Mouse (Mus musculus): ENCODE data around the gene Zfp444. TPM values are rescaled to one million over a fixed set of nuclear protein-coding genes. Genes with fewer than 3 reads are reported as not detected.

Gene Zfp444
- 10 to 100 TPM; 10.2 to 16.8 TPM for total RNA-seq (2021)

GRCm38 (mm10) chr7:6172006-6172649 lies at the start of gene Zfp444:
Zfp444 (plus strand) TSS chr7:6172226.
- intact Hi-C loops (cut with DNase I), result no loop called here
- DNase-seq (ENCODE audit: low spot score), result peak; percentile 92

GRCm38 (mm10) chr7:6126690-6127448 lies 45.2 kb upstream of the Zfp444 start:
- DNase-seq (ENCODE audit: low spot score), result peak; percentile 44
- intact Hi-C loops (cut with DNase I), result loop anchor here (1.0 to 10.0 kb wide), 3 partner anchors 47 to 158 kb away; partner anchors contain the start of gene Zfp667

GRCm38 (mm10) chr7:6130346-6130745 lies 41.7 kb upstream of the Zfp444 start:
- no peak for DNase-seq (ENCODE audit: low spot score)
- intact Hi-C loops (cut with DNase I), result no loop called here

DNA sequence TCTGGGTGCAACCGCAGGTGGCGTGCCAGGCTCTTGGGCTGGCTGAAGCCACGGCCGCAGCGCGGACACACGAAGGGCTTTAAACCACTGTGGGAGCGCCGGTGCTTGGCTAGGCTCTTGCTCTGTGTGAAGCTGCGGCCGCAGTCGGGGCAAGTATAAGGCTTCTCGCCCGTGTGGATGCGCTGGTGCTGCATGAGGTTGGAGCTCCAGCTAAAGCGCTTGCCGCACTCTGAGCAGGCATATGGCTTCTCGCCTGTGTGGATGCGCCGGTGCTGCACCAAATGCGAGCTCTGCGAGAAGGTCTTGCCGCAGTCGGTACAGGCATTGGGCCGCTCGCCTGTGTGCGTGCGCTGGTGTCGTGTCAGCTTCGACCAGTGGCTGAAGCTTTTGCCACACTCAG lies 39.4 kb upstream of the Zfp444 start:
- DNase-seq (ENCODE audit: low spot score), result no peak
- intact Hi-C loops (cut with DNase I), result no loop called here

DNA sequence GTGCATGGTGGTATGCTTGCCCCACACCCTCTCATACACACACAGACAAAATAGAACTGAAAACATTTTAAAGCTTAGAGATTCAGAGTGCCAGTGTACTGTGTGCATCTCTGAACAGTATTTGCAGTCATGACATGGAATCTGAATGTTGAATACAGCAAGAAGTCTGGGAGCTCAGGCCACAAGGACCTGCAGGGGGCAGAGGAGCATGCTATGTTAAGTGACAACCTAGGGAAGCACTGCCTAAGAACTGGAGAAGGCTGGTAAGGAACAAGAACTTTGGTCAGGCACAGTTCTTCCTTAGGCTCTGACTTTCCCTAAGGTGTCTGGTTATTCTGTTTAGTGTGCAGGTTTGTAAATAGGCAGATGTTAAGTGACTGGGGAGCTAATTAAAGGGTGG lies 35.5 kb upstream of the Zfp444 start:
- DNase-seq (ENCODE audit: low spot score), result no peak
- intact Hi-C loops (cut with DNase I), result no loop called here

DNA sequence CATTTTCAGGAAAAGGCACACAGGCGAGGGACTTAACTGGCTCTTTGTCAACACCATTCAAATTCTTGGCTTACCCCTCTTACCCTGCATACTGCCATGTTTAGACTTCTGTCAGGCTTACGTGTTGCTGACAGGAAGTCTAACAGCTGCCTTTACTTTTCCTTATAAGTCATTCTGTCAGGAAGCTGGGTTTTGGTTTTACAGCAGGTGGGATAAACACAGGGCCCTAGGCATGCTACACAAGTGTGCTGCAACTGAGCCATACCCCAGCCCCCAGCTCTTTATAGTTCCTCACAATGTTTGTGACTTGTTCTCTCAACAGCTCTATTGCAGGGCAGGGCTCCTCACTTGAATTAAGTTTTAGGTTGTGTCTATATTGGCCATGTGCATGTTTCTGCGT lies 32.7 kb upstream of the Zfp444 start:
- intact Hi-C loops (cut with DNase I), result no loop called here
- no peak for DNase-seq (ENCODE audit: low spot score)

GRCm38 (mm10) chr7:6143991-6144531 lies 28.0 kb upstream of the Zfp444 start:
- no peak for DNase-seq (ENCODE audit: low spot score)
- intact Hi-C loops (cut with DNase I), result no loop called here

DNA sequence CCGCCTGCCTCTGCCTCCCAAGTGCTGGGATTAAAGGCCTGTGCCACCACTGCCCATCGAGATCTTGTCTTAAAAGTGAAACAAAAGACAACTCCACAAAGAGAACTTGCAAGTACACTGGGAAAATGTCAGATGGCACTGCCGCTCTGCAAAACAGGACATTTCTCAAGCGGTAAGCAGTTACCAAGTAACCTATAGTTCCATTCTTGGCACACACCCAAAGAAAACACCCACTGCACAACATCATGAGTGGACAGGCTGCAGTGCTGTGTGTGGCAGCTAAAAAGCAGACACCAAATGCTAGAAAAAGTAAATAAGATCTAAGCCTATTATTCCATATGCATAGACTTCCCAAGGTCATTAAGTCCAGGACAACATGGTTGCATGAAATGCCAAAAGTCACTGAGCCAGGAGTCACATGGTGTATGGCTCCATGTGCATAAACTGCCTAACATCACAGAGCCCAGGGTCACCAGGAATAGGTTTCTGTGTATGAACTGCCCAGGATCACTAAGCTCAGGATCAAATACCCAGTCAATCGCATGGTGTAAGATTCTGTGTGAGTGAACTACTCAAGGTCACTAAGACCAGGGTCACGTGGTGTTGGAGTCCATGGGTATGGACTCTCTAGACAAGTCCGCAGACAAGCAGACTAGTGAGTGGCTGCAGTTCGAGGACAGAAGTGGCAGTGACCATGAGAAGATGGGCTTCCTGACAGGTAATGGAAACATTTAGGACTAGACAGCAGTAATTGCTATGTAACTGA lies 26.4 kb upstream of the Zfp444 start:
- DNase-seq (ENCODE audit: low spot score), result no peak
- intact Hi-C loops (cut with DNase I), result no loop called here

DNA sequence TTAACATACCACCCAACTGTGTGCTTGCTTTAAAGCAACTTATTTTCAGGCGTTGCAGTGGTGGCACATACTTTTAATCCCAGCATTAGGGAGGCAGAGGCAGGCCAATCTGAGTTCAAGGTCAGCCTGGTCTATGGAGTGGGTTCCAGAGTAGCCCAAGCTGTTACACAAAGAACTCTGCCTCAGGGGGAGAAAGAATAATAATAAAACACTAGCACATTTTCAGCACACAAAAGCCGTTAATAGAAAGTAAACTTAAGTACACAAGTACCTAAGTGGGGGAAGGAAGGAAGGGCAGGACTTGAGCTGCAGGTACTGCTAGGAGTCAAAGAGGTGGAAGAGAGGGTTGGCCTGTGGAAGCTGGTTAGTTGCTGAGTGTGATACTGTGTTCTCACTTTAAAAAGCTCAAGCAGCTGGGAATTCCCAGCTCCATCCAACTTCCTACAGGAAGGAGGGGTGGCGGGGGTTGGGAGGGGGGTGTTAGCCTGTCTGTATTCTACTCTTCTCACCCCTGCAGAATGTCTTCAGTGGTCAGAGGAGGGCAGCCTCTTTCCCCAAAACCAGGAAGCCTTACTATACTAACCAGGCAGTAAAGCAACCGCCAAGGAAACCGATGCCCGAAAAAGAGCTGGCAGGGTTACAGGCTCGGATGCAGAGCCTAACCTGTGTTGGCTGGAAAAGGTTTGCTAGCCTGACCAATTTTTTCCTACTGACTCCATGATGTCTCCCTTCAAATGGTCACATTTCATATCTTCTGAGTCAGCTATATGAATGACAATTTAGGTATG lies 25.6 kb upstream of the Zfp444 start:
- intact Hi-C loops (cut with DNase I), result no loop called here
- DNase-seq (ENCODE audit: low spot score), result no peak

DNA sequence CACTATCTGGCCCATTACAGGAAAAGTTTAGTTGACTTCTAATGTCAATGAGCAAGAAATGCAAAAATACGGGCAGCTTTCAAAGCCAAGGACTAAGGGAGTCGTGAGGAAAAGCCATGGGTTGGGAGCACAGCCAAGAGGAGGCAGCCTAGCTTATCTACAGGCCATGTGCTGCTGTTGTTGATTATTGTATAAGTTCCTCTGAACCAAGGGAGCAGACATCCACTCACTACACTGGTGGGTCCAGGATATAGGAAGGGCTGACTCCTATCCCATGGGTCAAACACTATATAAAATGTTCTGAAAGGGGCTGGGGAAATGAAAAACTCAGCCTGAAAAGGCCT lies 25.1 kb upstream of the Zfp444 start:
- intact Hi-C loops (cut with DNase I), result no loop called here
- DNase-seq (ENCODE audit: low spot score), result no peak

DNA sequence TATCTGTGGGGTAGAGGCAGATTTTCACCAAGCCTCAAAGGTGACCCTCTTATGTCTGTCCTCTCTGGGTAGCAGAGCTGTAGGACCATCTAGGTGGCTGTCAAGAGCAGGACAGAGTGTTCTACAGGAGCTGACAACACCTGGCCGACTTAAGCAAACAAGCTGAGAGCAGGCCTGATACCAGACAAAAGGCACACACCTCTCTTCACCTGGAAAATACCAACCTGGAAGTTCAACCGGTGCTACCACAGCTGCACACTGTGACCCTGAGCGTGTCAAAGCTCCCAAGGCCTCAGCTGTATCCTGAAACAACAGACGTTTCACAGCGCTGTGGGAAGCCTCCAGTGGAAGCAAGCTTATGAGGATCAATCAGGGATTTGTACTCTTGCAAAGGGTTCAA lies 24.3 kb upstream of the Zfp444 start:
- no peak for DNase-seq (ENCODE audit: low spot score)
- intact Hi-C loops (cut with DNase I), result no loop called here

DNA sequence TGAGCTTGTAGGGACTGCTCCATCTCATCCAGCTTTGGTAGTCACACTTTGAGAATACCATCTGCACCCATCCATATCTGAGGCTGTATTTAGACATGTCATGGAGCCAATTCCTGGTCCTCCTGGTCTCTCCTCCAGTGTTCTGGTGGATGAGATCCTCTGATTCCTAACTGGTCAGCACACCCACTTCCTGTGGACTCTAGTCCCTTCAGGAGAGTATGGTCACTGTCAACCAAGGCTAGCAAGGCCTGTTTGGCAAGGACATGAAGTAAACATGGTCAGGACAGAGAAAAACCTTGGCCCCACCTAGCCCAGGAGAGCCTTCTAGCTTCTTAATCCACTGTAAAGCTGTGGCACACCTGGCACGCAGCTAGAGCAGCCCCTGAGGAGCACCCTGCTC lies 20.8 kb upstream of the Zfp444 start:
- intact Hi-C loops (cut with DNase I), result loop anchor here (5.0 to 10.0 kb wide), 2 partner anchors 136 to 214 kb away; partner anchors contain the start of genes Zfp667 and Zfp78
- no peak for DNase-seq (ENCODE audit: low spot score)

GRCm38 (mm10) chr7:6152036-6152435 lies 20.0 kb upstream of the Zfp444 start:
- no peak for DNase-seq (ENCODE audit: low spot score)
- intact Hi-C loops (cut with DNase I), result loop anchor here (5.0 to 10.0 kb wide), 2 partner anchors 135 to 213 kb away; partner anchors contain the start of genes Zfp667 and Zfp78

GRCm38 (mm10) chr7:6153131-6153530 lies 18.9 kb upstream of the Zfp444 start:
- intact Hi-C loops (cut with DNase I), result loop anchor here (5.0 to 10.0 kb wide), 2 partner anchors 134 to 212 kb away; partner anchors contain the start of genes Zfp667 and Zfp78
- no peak for DNase-seq (ENCODE audit: low spot score)

DNA sequence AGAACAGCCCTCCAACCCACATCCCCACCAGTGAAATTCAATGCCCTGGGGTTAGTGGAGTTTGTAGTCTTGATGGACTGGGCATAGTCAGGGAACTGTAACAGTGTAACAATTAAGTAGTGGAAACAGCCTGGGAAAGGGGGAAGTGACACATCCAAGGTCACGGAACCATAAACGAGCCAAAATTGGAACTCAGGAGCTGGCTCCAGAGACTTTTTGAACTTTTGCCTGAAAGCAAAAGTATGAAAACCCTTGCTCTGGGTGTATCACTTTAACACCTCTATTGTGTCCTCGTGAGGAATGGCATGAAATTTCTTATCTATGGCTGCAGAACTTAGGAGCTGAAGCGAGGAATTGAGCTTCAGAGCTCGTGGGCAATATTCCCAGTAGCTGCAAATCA lies 17.9 kb upstream of the Zfp444 start:
- no peak for DNase-seq (ENCODE audit: low spot score)
- intact Hi-C loops (cut with DNase I), result loop anchor here (5.0 to 10.0 kb wide), 2 partner anchors 133 to 211 kb away; partner anchors contain the start of genes Zfp667 and Zfp78

DNA sequence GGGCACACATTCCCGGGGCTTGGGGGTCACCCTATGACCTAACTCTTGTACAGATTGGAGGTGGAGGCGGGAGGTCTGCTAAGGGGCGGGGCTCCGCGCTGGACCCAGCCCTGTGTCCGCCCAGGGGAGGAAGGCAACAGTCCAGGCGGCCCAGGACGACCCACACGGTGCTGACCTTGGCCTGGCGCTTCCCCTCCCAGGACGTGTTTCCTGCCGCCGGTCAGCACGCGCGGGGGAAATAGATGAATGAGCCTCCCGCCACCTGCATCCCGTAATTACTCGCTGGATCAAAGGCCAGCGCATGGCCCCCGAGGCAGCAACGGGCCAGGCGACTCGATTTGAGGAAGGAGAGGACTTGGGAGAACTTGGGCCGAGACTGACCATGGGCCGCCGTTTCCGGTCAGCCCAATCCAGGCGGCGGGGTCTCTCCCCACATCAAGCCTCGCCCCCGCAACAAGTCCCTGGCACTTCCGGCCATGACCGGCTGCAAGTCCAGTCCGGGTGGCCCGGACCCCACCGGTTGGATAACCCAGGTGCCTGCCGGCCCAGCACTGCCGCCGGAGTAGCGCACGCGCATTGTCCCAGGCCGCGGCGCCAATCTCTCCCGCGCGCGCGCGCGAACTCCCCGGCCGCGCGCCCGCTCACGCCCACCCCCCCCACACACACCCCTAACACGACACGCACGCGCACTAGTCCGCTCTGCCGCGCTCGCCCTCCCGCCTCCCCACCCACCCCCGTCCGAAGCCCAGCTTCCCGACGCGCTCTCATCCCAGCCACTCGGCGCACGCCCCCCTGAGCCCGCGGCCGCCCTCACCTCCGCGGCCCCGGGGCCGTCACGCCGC lies 16.8 kb upstream of the Zfp444 start:
- peak; percentile 73 for DNase-seq (ENCODE audit: low spot score)
- intact Hi-C loops (cut with DNase I), result loop anchor here (10.0 kb wide), 1 partner anchor 210 kb away; the partner anchor contains the start of gene Zfp78

DNA sequence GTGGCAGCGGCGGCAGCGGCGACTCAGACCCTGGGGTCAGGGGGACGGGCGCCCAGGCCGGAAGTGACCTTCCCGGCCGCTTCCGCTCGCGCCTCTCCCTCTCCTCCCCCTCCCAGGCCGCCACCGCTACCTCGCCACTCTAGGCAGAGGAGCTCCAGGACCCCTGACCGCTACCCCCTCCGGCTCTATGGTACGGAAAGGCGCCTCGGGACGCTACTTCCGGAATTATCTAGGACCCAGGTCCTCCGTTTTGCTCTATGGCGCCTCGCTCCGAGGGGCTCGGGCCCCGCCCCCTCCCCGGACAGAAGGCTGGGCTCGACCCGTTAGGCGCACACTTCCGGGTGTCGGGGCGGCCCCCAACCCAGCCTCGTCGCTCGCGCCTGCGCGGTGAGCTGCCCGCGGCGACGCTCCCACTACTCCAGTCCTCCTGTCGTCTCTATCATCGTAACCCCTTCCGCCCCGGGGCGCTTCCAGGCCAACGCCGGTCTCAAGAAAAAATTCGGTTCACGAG lies 16.1 kb upstream of the Zfp444 start, which contains the start of gene Zfp787:
Zfp787 (minus strand) TSS at position 97 of the 511 bp plus-strand sequence.
- intact Hi-C loops (cut with DNase I), result loop anchor here (1.0 to 10.0 kb wide), 2 partner anchors 14 to 209 kb away; partner anchors contain the start of gene Zfp78
- peak; percentile 96 for DNase-seq (ENCODE audit: low spot score)

DNA sequence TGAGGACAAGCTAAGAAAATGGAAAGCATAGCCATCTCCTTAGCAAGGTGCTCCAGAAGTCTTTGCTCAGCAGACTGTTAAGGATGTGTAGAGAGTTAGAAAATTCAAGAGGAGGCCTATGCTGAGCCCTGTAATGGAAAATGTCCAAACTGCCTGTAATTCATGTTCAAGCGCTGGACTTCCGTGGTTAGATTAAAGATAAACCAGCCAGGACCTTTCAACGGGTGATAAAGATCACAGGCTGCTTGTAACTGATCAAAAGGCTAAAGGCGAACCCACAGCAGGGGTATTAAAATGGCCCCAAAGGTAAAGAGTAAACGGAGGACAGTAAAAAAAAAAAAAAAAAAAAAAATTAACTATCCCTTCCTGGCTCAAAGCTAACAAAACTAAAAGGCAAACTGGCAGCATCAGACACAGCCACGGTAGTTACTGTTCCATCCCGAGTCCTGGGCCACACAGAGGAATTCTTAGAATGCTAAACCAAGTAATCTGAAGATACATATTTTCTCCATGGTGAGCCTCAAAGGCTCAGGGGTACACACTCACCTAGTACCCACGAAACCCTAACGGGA lies 15.0 kb upstream of the Zfp444 start:
- intact Hi-C loops (cut with DNase I), result loop anchor here (1.0 to 10.0 kb wide), 2 partner anchors 13 to 208 kb away; partner anchors contain the start of gene Zfp78
- DNase-seq (ENCODE audit: low spot score), result no peak
